Mouse (Mus musculus): Measurements from ENCODE around the gene Chst11. TPM values are rescaled to one million over a fixed set of nuclear protein-coding genes. Genes with fewer than 3 reads are reported as not detected.
A peak's percentile ranks its signal among the peaks of the same experiment; 100 is the strongest.

Chst11 gene
- polyA plus RNA-seq, 1 experiment from 2014 or later = 5.4 TPM

- peak overlapping the region; percentile 96 for H3K4me2 ChIP-seq (replicated peaks; ENCODE audit: low read depth, low read length)
- H3K27me3 ChIP-seq (ENCODE audit: control insufficient read depth, insufficient read depth, low read length) = no peaks in the 10 kb centered on the region; the same call in 1 of the 2 replicates
- no peaks in the 10 kb centered on the region for H3K9me3 ChIP-seq (ENCODE audit: control insufficient read depth, low read length)
- peak overlapping the region; percentile 63 for H3K4me3 ChIP-seq (ENCODE audit: low read length)
- no peaks in the 10 kb centered on the region for H3K36me3 ChIP-seq (ENCODE audit: control insufficient read depth, insufficient read depth, low read length)
- peak overlapping the region; percentile 84 for H3K9ac ChIP-seq (ENCODE audit: low read depth, low read length)
- H3K27ac ChIP-seq (ENCODE audit: low read depth, low read length) = peak overlapping the region; percentile 87
- 3% methylated on average over 21 of the region's 21 CpGs for WGBS
- peaks cover 35% of the 10 kb centered on the region for H3K4me1 ChIP-seq (ENCODE audit: control insufficient read depth, insufficient read depth, low read length)
- ATAC-seq (ENCODE audit: low FRiP score, low TSS enrichment) = peak; percentile 22; the same call in 1 of the 2 replicates
Observed at GRCm38 (mm10) chr10:82986251-82986992, 1.1 kb downstream of the Chst11 start.

DNA sequence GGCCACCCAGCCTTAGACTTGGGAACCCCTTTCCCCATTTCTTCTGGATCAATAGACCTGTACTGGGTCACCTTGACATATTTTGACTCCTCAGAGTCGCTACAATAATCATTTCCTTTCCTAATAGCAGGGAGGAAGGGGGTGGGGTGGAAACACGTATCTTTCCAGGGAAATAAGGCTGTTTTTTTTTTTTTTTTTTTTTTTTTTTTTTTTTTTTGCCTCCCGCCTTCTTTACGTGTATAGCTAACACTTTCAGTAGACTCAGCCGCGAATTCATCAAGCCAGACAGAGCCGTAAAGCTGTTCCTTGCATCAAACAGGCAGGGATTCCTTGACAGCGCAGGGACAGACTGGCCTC lies 1.7 kb downstream of the Chst11 start:
- H3K4me2 ChIP-seq (replicated peaks; ENCODE audit: low read depth, low read length) = peak overlapping the region; percentile 96
- 5% methylated on average over 8 of the region's 8 CpGs for WGBS
- H3K4me1 ChIP-seq (ENCODE audit: control insufficient read depth, insufficient read depth, low read length) = peaks cover 41% of the 10 kb centered on the region
- peak overlapping the region; percentile 63 for H3K4me3 ChIP-seq (ENCODE audit: low read length)
- H3K9ac ChIP-seq (ENCODE audit: low read depth, low read length) = peak overlapping the region; percentile 84
- H3K27me3 ChIP-seq (ENCODE audit: control insufficient read depth, insufficient read depth, low read length) = no peaks in the 10 kb centered on the region; the same call in 1 of the 2 replicates
- H3K36me3 ChIP-seq (ENCODE audit: control insufficient read depth, insufficient read depth, low read length) = no peaks in the 10 kb centered on the region
- no peaks in the 10 kb centered on the region for H3K9me3 ChIP-seq (ENCODE audit: control insufficient read depth, low read length)
- no peak overlapping the region; the same call in 1 of the 2 replicates for H3K27ac ChIP-seq (ENCODE audit: low read depth, low read length)
- ATAC-seq (ENCODE audit: low FRiP score, low TSS enrichment) = no peak

GRCm38 (mm10) chr10:82987394-82987793 lies 2.1 kb downstream of the Chst11 start:
- no peak overlapping the region for H3K27ac ChIP-seq (ENCODE audit: low read depth, low read length)
- H3K36me3 ChIP-seq (ENCODE audit: control insufficient read depth, insufficient read depth, low read length) = no peaks in the 10 kb centered on the region
- WGBS = 37% methylated on average over 4 of the region's 4 CpGs

DNA sequence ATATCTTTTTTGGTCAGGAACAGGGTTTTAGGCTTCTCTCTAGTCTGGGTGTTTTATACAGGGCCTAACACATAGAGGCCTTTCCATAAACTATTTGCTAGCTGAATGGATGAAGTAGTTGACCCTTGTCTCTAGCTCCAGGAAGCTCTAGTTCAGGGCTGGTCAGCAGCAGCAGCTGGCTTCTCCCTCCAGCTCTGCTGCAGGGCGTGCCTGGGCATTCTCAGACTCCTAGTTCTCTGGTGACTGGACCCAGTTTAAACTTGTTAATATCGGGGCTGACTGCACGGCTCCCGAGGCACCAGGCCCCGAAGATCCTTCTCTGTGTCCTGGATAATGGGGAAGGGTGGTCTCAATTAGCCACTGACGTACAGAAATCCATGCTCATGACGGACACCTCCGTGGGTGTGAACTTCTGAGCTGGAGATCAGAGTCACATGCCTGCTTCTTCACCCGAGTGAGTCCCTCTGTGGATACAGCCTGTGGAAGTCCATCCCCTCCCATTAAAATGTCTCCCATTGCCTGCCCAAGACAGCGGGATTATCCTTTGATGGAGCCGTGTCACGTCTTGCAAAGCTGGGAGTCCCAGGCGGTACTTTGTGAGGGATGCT lies 4.2 kb downstream of the Chst11 start:
- no peak overlapping the region for H3K4me3 ChIP-seq (ENCODE audit: low read length)
- H3K36me3 ChIP-seq (ENCODE audit: control insufficient read depth, insufficient read depth, low read length) = no peaks in the 10 kb centered on the region
- WGBS = 40% methylated on average over 13 of the region's 13 CpGs
- peak overlapping the region; percentile 39; the same call in 1 of the 2 replicates for H3K27ac ChIP-seq (ENCODE audit: low read depth, low read length)
- peak overlapping the region; percentile 17; the same call in 1 of the 2 replicates for H3K4me2 ChIP-seq (replicated peaks; ENCODE audit: low read depth, low read length)
- no peak for ATAC-seq (ENCODE audit: low FRiP score, low TSS enrichment)
- no peaks in the 10 kb centered on the region for H3K27me3 ChIP-seq (ENCODE audit: control insufficient read depth, insufficient read depth, low read length)
- peaks cover 48% of the 10 kb centered on the region for H3K4me1 ChIP-seq (ENCODE audit: control insufficient read depth, insufficient read depth, low read length)
- no peak overlapping the region for H3K9ac ChIP-seq (ENCODE audit: low read depth, low read length)
- no peaks in the 10 kb centered on the region for H3K9me3 ChIP-seq (ENCODE audit: control insufficient read depth, low read length)

More at GRCm38 (mm10) chr10:82987394-82987793, 2.1 kb downstream of the Chst11 start:
- Histone ChIP-seq H3K4me1 (ENCODE audit: control insufficient read depth, insufficient read depth, low read length) (peaks cover 45% of the 10 kb centered on the region), H3K27me3 (ENCODE audit: control insufficient read depth, insufficient read depth, low read length) (no peaks in the 10 kb centered on the region; the same call in 1 of the 2 replicates), H3K9me3 (ENCODE audit: control insufficient read depth, low read length) (no peaks in the 10 kb centered on the region), H3K9ac (ENCODE audit: low read depth, low read length) (peak overlapping the region; percentile 84; the same call in 1 of the 2 replicates), H3K4me3 (ENCODE audit: low read length) (peak overlapping the region; percentile 63), H3K4me2 (replicated peaks; ENCODE audit: low read depth, low read length) (peak overlapping the region; percentile 96)
- no peak for ATAC-seq (ENCODE audit: low FRiP score, low TSS enrichment)

- Histone ChIP-seq H3K9ac (ENCODE audit: low read depth, low read length) (no peak overlapping the region), H3K4me3 (ENCODE audit: low read length) (no peak overlapping the region), H3K4me1 (ENCODE audit: control insufficient read depth, insufficient read depth, low read length) (peaks cover 46% of the 10 kb centered on the region), H3K27ac (ENCODE audit: low read depth, low read length) (peak overlapping the region; percentile 47; the same call in 1 of the 2 replicates), H3K36me3 (ENCODE audit: control insufficient read depth, insufficient read depth, low read length) (no peaks in the 10 kb centered on the region), H3K4me2 (replicated peaks; ENCODE audit: low read depth, low read length) (no peak overlapping the region), H3K27me3 (ENCODE audit: control insufficient read depth, insufficient read depth, low read length) (no peaks in the 10 kb centered on the region), H3K9me3 (ENCODE audit: control insufficient read depth, low read length) (no peaks in the 10 kb centered on the region)
- no peak for ATAC-seq (ENCODE audit: low FRiP score, low TSS enrichment)
- 41% methylated on average over 7 of the region's 7 CpGs for WGBS
Observed at GRCm38 (mm10) chr10:82990918-82991317, 5.6 kb downstream of the Chst11 start.

DNA sequence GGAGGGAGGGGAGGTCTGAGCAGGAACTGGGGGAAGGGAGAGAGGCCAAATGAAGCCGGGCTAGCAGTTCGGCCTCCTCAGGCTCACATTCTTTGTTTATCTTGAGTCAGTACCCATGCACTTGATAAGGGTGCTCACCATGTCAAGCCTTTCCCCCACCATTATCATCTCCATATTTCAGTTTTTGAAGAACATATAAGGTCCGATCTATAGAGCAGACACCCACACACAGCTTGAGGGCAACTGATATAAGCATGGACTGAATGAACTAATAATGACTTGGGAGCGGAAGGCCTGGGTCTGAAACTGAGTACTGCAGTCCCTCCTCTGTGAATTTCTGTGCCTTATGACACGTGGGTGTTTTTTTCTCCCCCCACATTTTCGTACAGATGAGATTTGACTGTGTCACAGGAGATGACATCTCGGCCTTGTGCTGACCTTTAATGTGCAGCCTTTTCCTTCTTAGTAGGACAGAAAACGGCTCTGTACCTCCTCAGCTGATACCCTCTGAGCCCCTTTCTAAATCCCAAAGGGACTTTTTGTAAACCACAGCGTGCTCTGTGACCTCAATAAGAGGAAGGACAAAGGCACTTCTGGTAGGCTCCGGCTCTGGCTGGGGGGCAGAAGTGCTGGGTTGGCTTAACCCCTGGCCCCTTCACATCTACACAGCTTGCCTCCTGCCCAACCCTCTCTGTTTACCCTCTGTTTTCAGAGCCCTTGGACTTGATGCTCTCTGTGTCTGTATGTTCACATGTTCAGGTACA lies 6.6 kb downstream of the Chst11 start:
- Histone ChIP-seq H3K4me3 (ENCODE audit: low read length) (no peak overlapping the region), H3K9me3 (ENCODE audit: control insufficient read depth, low read length) (no peaks in the 10 kb centered on the region), H3K4me2 (replicated peaks; ENCODE audit: low read depth, low read length) (no peak overlapping the region), H3K4me1 (ENCODE audit: control insufficient read depth, insufficient read depth, low read length) (peaks cover 40% of the 10 kb centered on the region), H3K27me3 (ENCODE audit: control insufficient read depth, insufficient read depth, low read length) (no peaks in the 10 kb centered on the region), H3K27ac (ENCODE audit: low read depth, low read length) (no peak overlapping the region), H3K36me3 (ENCODE audit: control insufficient read depth, insufficient read depth, low read length) (no peaks in the 10 kb centered on the region), H3K9ac (ENCODE audit: low read depth, low read length) (no peak overlapping the region)
- no peak for ATAC-seq (ENCODE audit: low FRiP score, low TSS enrichment)
- WGBS = 43% methylated on average over 10 of the region's 10 CpGs

- Histone ChIP-seq H3K27me3 (ENCODE audit: control insufficient read depth, insufficient read depth, low read length) (no peaks in the 10 kb centered on the region), H3K27ac (ENCODE audit: low read depth, low read length) (no peak overlapping the region), H3K9me3 (ENCODE audit: control insufficient read depth, low read length) (no peaks in the 10 kb centered on the region), H3K4me1 (ENCODE audit: control insufficient read depth, insufficient read depth, low read length) (peaks cover 35% of the 10 kb centered on the region), H3K36me3 (ENCODE audit: control insufficient read depth, insufficient read depth, low read length) (no peaks in the 10 kb centered on the region), H3K9ac (ENCODE audit: low read depth, low read length) (no peak overlapping the region), H3K4me2 (replicated peaks; ENCODE audit: low read depth, low read length) (no peak overlapping the region), H3K4me3 (ENCODE audit: low read length) (no peak overlapping the region)
- ATAC-seq (ENCODE audit: low FRiP score, low TSS enrichment) = no peak
- WGBS = 91% methylated on average over 7 of the region's 7 CpGs
Observed at GRCm38 (mm10) chr10:82994284-82994683, 9.0 kb downstream of the Chst11 start.

DNA sequence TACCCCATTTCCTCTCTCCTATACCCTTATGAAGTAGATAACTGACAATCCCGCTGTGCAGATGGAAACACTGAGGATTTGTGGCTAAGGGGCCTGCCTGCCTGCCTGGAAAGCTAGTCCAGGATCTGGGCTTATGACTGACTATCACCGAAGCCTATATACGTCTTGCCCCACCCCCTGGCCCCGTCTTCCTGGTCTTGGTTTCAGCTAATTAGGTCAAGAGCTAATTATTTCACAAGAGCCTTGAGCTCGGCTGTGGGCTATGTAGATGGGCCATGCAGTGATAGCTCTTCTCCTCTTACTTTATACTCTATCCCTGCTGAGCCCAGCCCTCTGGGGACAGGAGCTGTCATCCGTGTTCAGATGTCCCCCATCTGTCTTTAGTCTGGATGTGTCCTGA lies 12.2 kb downstream of the Chst11 start:
- Histone ChIP-seq H3K27ac (ENCODE audit: low read depth, low read length) (no peak overlapping the region), H3K4me3 (ENCODE audit: low read length) (no peak overlapping the region), H3K4me1 (ENCODE audit: control insufficient read depth, insufficient read depth, low read length) (peaks cover 12% of the 10 kb centered on the region; the same call in 1 of the 2 replicates), H3K27me3 (ENCODE audit: control insufficient read depth, insufficient read depth, low read length) (no peaks in the 10 kb centered on the region), H3K36me3 (ENCODE audit: control insufficient read depth, insufficient read depth, low read length) (no peaks in the 10 kb centered on the region), H3K9me3 (ENCODE audit: control insufficient read depth, low read length) (no peaks in the 10 kb centered on the region), H3K4me2 (replicated peaks; ENCODE audit: low read depth, low read length) (no peak overlapping the region), H3K9ac (ENCODE audit: low read depth, low read length) (no peak overlapping the region)
- 73% methylated on average over 6 of the region's 6 CpGs for WGBS
- ATAC-seq (ENCODE audit: low FRiP score, low TSS enrichment) = peak; percentile 19; the same call in 1 of the 2 replicates

All from kidney, embryonic 14.5 days (tissue).